Mouse (Mus musculus): ENCODE results near the gene Hspa8.
A peak's percentile ranks its signal among the peaks of the same experiment; 100 is the strongest.
"Not testable (repeated sequence)": the region's sequence is repeated elsewhere in the genome, so short reads cannot be mapped to it uniquely, and the experiment has no call there.

Gene Hspa8

DNA sequence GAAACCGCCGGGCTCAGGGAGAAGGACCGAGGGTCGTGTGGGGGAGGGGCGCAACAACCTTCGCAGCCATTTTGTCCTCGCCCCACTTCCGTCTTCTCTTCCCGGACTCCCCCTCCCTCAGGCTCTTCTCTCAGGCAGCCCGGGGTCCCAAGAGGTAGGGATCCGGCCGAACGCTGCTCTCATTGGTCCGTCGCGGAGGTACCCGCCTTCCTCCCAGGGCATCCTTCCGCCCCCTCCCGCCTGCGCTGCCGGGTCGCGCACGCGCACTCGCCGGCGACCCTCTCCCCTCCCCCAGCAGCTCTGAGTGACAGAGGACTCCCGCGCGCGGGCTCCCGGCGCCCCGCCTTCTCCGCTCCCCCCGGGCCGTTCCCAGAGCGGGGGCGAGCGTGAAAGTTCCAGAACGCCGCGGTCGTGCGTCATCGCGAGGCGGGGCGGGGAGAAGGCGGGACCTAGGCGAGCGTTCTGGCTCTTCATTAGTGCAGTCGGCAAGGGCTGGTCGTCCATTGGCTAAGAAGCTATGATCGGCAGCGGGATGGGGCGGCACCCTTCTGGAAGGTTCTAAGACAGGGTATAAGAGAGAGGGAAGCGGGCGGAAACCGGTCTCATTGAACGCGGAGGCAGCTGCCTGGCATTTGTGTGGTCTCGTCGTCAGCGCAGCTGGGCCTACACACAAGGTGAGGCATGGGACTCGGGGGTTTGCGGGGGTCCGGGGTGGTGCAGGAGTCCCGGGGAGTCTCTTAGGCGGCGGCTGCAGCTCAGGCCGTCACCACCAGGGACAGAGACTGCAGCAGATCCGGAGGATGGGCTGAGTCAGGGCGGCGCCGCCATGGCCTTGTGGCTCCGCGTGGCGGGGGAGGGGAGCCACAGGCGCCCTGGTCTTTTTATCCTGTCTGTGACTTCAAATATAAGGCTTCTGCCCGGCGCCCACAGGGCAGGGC lies at the start of gene Hspa8:
Gene Hspa8 (plus strand): TSS at position 310 of the 938 bp plus-strand sequence.
- DNase-seq = peak; percentile 99 to 100

DNA sequence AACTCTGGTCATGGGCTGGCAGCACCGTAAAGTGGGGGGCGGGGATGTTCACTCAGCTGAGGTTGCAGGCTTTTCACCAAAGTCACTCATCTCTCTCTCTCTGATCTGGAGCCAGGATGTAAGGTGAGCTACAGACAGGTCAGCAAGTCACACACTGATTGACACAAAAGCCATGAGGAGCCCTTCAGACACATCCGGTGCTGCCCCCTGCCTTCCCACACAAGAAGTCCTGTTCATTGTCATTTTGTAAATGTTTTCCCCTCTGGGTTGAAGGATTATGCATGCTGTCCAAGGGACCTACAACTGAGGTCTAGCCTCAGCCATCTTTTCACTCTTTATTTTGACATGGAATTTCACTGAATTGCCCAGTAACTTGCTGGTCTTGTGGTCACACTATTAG lies 49.0 kb upstream of the Hspa8 start:
- no peak for DNase-seq

DNA sequence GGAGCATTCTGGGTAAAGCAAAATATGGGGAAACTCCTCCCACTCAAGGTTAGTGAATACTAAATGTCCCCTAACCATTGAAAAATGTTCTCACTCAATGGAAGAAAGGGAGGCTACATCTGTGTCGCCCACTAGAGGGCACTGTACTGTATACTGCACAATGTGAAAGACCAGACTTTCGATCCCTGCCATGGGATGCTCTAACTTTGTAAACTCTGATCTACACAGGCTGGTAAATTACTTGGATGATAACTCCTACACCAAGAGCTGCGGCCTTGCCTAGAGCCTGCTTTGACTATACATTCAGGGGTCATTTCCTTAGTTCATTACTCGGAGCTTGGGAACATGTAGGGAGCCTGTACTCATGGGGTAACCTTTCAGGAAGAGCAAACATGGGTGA lies 44.4 kb upstream of the Hspa8 start:
- DNase-seq = peak; percentile 55 to 66

DNA sequence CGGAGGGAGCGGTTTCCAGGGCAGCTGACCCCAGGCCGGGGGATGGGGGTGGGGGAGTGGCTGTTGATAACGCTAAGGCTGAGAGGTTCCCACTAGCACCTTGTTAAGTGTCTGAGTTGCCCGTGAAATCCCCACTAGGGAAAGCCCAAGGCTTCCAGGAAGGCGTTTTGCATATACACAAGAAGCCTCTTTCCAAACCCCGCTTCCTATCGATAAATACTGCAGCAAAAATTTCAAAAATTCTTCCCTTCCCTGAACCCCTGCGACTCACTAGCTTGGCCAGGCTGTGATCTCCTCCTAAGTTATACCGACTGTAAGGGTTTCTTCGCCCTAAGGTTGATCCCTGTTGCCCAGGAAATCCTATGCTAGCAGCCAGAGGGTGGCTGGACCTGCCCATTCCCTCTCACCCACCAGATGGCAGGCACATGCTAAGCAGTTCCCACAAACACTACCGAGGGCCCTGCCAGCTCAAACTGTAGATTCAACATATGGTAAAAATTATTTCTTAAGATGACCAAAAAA lies 43.6 kb upstream of the Hspa8 start:
- DNase-seq = peak; percentile 77

DNA sequence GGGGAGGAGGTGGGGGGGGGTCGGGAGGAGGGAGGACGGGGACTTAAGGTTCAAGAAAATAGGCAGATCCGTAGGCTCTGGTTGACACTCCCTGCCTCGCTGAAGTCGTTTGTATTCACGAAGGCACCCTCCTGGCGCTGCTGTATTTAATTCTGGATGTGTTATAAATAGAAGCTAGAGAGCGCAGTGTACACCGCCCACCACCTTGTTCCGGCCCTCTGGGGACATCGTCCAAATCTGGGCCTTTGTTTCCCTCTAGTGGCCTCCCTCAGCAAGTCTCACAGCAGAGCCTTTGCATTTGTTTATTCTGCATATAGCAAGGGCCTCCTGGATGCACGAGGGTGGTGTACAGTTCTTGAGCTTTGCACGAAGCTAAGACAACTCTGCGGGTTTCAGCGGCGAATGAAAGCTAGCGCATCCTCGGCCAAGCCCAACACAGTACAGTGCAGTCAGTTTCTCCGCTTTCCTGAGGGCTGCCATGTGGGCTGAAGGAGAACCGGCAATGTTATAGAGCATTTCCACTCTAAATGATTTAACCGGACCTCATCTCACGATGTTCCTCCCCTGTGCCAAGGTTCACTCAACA lies 43.0 kb upstream of the Hspa8 start:
- peak; percentile 81 to 84 for DNase-seq

DNA sequence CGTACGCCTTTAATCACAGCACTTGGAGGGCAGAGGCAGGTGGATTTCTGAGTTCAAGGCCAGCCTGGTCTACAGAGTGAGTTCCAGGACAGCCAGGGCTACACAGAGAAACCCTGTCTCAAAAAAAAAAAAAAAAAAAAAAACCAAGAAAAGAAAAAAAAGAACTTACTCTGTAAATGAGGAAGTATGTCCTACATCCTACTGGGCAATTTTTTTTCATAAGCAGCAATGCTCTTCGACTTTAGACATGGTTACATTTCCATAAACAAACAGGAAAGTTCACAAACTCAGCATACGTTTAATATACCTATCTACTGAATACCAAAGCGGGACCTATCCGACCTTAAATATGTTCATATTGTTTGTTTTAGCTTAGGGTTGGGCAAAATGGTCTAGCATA lies 38.4 kb upstream of the Hspa8 start:
- DNase-seq = no peak

DNA sequence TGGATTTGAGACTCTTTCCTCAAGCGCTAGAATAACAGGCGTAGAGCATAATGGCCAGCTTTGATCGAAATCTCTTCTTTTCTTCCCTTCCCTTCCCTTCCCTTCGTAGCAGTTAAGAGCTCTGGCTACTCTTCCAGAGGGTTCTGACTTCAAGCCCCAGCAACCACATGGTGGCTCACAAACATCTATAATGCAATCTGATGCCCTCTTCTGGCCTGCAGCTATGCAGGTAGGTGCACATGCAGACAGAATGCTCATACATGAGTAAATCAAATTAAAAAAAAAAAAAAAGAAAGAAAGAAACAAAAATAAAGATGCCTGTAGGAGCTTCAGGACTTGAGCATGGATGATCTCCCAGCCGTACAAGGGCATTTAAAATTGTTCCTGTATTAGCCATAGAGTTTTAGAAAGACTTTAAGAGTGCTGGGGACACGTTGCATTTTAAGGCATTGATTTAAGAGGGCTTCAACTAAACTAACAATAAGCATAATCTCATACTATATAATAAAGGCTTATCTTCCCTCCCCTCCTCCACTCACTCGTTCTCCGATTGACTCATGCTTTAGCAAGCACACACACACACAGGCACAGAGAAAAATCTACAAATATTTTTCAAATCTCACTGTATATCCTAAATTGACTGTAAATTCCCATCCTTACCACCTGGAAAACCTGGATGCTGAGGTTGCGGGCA lies 35.8 kb upstream of the Hspa8 start:
- DNase-seq = no peak

DNA sequence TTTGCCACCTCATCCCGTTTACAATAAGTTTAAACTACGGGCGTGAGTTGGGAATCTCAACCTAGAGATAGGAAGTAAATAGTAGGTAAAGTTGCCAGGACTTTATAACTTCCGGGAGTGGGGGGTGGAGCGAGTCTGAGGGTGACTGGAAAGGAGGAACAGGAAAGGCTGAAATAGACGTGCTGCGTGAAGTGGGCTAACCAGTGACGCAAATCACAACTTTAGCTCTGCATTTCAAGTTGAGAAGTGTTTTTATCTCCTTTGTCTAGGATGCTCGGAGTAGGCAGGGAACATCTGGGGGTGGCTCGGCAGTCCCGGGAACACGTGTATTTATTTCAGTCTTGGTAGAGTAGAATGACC lies 35.2 kb upstream of the Hspa8 start:
- DNase-seq = no peak

DNA sequence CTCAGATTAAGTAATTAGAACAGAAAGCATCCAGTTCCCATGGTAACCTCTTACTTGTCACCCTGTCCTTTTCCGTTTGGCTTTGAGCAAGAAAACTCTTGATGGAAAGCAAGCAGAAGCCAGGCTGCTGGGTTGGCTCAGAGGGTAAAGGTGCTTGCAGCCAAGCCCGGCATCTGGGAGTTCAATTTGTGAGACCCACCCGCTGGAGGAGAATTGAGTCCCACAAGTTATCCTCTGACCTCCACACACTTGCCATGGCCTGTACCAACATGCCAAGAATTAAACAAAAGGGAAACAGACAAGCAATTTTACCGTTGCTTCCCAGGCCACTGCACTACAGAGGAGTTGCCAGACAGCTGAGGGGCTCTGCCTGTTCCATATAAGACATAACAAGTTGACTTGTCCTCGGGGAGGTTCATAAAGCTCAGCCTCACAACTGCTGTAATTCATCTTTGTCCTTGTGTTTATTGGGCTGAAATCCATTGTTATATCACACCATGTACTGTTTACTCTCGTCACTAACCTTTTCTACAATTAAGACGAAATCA lies 34.7 kb upstream of the Hspa8 start:
- DNase-seq = no peak

DNA sequence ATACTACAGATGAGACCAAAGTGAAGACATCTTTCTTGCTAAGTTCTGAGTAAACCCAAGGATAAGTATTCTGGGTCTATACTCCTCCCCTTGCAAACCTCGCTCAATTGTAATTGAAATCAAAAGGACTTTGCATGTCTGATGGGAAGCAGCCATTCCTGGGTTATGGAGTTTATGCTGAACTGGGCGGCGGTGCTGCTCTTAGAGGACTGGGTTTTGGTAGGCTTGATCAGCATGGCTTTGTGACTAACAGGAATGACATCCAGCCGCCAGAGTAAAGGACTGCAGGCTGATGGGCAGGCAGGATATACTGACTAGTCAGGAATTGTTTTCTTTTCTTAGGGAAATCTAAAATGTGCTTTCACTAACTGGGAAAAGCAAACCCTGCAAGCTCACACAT lies 32.8 kb upstream of the Hspa8 start:
- no peak for DNase-seq

DNA sequence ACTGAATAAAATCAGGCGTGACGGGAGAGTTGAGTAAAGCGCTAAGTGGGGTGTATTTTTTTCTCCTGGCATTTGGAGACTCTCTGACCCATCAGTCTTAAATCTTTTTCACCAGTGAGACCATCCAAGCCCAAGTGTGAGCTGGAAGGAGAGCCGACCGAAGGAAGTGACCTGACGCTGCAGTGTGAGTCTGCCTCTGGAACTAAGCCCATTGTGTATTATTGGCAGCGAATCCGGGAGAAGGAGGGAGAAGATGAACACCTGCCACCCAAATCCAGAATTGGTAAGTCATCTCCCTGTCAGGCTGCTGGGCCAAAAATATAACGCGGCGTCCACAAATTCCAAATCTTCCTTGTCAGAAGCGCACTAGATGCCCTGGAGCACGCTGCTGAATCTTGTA lies 28.5 kb upstream of the Hspa8 start:
- peak; percentile 81 to 84 for DNase-seq

DNA sequence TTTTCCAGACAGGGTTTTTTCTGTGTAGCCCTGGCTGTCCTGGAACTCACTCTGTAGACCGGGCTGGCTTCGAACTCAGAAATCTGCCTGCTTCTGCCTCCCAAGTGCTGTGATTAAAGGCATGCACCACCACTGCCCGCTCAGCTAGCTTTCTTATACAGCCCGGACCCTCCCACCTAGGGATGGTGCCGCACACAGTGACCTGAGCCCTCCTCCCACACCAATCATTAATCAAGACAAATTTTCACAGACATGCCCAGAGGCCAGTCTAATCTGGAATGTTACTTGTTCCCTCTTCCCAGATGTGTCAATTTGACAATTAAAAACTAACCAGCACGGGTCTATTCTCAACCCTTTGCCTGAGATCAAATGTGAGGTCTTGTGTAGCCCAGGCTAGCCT lies 27.6 kb upstream of the Hspa8 start:
- DNase-seq = not testable (repeated sequence)

DNA sequence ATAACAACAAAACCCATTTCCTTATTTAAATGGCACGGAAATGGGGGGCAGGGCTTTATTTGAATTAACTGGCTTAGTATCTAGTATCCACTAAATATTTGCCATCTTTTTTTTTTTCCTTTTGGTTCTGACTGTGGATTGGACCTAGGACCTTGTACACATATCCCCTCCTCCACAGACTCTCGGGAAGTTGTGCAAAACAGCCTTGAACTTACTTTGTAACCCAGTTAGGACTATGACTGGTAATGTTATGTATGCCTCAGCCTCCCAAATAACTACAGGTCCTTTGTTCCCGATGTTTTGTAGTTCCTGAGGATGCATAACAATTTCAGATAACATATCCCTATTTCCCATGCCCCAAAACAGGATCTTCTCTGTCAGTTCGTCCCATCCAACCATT lies 26.9 kb upstream of the Hspa8 start:
- DNase-seq = no peak

DNA sequence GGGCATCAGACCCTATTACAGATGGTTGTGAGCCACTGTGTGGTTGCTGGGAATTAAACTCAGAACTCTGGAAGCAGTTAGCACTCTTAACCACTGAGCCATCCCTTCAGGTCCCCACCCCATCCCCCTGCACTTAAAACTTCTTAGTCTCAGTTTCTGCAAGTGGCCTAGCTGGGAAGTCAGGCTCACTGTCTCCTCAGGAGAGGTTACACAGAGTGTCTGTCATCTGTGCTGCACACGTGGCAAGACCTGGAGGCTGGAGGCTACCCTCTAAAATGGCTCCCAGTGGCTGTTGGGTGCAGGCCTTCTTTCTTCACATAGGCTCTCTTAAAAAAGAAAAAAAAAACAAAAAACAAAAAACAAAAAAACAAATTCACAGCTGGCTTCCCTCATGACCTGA lies 24.7 kb upstream of the Hspa8 start:
- DNase-seq = no peak

DNA sequence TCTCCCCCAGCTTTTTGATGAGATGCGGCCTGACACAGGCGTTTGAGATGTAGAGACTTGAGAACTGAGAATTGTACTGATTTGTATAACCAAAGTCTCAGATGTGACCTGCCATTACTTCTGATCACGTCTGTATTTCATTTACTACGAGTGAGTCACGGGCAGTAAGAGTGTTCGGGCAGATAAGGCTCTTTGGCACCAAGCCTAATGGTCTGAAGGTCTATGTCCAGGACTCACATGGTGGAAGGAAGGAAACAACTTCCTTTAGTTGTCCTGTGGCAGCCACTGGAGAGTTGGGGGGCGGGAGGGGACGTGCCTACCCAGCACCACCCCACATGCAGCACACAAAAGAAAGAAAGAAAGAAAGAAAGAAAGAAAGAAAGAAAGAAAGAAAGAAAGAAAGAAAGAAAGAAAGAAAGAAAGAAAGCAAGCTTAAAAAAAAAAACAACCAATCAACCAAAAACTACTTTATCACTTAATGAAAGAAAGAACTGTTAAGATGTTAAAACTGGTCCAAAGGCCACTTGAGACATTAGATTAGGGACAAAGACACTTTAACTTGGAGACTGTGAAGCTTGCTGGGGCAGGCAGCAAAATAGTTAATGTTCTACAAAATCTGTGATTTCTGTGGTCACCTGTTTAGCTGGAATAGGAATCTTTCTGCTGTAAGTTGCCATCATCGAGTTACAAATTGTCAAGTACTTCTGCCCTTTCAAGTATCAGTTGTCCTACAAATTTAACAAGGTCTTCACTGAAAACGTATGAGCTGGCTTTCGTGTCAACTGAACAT lies 24.1 kb upstream of the Hspa8 start:
- DNase-seq = no peak

DNA sequence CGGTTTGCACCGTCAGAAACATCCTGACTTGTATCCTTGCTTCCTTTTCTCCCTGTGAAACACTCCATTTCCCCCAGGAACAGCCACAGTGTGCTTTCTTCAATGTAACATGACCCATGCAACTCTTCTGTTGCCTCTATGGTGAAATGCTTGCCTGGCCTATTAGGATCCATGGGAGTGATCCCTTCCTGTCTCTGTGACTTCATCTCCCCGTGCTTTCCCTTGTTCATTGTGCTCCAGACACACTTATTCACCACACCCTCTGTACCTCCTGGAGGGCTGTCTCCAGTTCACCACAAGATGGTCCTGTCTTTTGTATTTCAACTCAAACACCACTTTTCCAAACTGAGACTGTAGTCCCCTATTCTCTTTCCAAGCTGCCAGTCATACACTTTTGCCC lies 20.7 kb upstream of the Hspa8 start:
- DNase-seq = no peak

DNA sequence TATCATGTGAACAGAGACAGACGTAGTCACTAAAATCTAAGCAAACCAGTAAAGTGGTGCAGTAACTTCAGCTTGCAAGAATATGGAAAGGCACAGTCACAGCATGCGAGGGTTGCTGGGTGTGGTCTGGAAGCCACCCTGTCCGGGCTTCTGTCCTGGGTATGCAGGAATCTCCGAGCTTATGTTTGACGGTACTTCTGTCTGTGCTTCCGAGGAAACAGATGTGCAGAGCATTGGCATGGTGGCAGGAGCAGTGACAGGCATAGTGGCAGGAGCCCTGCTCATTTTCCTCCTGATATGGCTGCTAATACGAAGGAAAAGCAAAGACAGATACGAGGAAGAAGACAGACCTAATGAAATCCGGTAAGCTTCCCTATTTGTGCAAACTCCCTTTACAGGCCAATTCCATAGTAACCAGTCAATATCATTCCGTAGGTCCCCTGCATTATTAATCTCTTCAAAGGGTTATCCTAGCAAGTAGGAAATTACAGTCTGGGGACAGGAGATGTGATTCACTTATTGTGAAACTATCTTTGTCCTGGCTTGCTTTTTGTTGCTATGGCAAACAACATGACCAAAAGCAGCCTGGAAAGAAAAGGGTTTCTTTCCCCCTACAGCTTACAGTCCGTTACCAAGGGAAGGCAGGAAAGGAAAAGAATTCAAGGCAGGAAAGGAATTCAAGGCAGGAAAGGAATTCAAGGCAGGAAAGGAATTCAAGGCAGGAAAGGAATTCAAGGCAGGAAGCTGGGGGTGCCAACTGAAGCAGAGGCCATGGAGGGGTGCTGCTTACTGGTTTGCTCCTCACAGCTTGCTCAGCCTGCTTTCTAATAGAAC lies 19.7 kb upstream of the Hspa8 start:
- DNase-seq = no peak

DNA sequence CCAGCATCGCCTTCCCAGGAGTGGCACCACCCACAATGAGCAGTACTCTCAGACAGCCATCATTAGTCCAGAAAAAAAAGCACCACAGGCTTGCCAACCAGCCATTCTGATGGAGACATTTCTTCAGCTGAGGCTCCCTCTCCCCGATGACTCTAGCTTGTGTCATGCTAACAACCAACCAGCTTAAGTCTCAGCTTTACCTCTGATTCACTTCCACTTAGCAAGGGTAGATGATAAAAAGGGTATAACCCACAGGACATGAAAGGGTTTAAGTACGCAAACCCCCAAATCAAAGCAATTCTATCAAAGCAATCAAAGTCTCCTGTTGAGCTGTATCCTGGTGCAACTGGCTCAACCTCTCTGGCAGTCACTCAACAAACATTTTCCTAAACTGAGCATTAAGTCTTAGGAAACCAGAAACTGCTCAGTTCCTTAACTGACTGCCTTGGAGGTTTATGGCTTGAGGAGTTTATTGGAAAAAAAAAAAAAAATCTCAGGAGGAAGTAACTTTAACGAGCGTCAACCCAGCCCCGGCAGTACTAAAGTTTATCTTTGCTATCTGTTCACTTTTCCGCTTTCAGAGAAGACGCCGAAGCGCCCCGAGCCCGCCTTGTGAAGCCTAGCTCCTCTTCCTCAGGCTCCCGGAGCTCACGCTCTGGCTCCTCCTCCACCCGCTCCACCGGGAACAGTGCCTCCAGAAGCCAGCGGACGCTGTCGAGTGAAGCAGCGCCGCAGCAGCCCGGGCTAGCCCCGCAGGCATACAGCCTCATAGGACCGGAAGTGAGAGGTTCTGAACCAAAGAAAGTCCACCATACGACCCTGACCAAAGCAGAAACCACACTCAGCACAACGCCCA lies 18.8 kb upstream of the Hspa8 start:
- no peak for DNase-seq

DNA sequence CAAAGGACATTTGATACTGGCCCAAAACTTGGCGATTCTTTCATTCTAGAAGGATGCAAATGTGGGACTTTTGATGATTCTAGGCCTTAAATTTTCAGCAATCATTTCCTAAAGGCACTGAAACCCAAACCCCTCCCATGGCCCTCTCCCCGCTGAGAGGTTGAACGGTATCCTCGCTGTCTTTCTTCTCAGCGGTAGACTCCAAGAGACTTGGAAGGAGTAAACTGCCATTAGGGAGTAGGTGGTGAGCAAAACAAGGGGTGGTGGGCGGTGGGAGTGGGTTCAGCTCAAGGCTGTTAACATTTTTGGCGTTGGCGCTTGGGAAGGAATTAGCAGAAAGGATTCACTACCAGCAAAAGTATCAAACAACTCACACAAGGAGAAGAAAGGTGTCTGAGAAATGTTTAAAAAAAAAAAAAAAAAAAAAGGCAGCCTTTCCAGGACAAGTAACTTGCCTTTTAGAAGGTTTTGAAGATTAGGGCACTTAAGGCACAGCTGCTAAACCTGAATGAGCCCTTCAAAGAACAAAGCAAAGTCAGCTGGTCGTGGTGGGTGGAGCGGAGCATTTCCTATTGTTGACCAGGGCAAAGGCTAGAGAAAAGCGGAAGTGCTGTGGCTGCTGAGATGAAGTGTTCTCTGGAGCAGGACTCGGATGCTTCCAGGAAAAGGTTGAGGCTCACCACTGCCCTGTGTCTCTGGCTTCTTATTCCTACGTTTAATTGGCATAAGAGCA lies 17.0 kb upstream of the Hspa8 start:
- DNase-seq = no peak
